Mouse (Mus musculus): Measurements from ENCODE around the gene Scn2a. TPM values are rescaled to one million over a fixed set of nuclear protein-coding genes. Genes with fewer than 3 reads are reported as not detected.

The Scn2a gene
- 4.9 and 6.2 TPM in 2 replicates for polyA plus RNA-seq (2015; fragmentation: Nextera tagmentation; extraction: Ambion mirVana)

DNA sequence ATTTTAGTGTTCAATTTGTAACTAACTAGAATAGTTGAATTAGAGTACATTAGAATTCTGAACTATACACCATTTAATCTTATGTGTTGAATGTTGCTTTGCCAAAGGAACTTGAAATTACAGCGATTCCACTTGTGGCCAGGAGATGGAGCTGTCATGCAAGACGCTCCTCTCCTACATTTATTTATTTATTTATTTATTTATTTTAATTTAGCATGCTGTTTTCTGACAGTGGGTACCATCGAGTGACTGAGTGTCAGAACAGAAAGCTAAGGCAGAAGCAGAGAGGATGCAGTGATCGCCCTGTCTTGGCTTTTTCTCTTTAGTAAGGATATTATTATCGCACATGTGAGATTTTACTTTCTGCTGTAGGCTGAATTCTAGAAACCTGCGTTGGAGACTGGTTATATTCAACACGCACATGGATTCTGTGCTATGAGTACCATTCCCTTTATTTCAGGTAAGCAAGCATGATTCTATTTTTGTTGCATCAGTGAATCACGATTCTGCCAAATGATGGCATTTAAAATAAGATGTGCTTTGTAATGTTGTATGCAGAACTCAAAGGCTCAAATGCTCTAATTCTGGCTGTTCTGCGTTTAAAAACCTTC lies at the start of gene Scn2a:
Gene Scn2a (plus strand): TSS at position 216 of the 611 bp plus-strand sequence.
- Histone ChIP-seq H3K27ac (no peak within 1 kb of the TSS), H3K4me1 (no peaks in the 10 kb centered on the region), H3K4me3 (no peak within 1 kb of the TSS), H3K9ac (no peak within 1 kb of the TSS), H3K9me3 (no peaks in the 10 kb centered on the region), H3K36me3 (no peaks in the 10 kb centered on the region), H3K4me2 (replicated peaks) (no peak within 1 kb of the TSS), H3K27me3 (no peaks in the 10 kb centered on the region)
- no peak for ATAC-seq (ENCODE audit: low FRiP score, low read depth)
- WGBS = 51% methylated on average over 9 of the region's 9 CpGs

DNA sequence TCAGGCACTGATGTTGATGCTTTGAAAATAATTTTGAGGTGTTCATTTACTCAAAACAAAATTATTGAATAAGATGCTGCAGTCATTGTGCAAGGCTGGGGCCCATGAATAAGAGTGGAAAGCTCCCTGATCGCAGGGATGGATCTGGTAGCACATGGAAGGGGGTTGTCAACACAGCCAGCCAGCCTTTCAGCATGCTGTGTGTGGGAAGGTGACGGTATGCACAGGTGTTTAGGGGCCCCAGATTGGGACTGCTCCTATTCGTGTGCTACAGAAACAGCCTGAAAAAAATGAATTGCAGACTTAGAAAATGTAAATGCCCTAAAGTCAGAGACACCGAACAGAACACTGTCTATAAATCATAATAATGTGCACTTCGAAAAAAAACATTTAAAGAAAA lies 32.9 kb upstream of the Scn2a start:
- no peak for ATAC-seq (ENCODE audit: low FRiP score, low read depth)
- Histone ChIP-seq H3K27ac (no peak overlapping the region), H3K27me3 (no peaks in the 10 kb centered on the region), H3K4me1 (no peaks in the 10 kb centered on the region), H3K9me3 (no peaks in the 10 kb centered on the region), H3K36me3 (no peaks in the 10 kb centered on the region), H3K4me2 (replicated peaks) (no peak overlapping the region), H3K9ac (no peak overlapping the region), H3K4me3 (no peak overlapping the region)
- whole genome bisulfite sequencing = 67% methylated on average over 5 of the region's 5 CpGs

DNA sequence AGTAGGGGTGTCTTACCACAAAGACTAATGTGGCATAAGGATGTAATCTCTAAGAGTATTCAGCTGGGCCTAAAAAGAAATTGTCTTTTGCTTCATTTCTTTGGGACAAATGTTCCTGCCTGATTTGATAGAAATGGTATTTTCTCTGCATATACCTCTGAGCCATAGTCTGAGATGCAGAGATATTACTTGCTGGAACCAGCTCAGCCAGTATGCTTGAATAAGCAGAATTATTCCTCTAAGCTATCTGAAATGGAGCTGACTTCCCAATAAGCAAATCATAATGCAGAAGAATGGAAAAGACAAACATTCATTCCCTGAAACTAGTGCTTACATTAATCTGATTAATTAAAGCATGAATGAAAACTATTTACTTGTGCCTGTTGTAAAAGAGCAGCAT lies 12.8 kb upstream of the Scn2a start:
- no peak for ATAC-seq (ENCODE audit: low FRiP score, low read depth)

DNA sequence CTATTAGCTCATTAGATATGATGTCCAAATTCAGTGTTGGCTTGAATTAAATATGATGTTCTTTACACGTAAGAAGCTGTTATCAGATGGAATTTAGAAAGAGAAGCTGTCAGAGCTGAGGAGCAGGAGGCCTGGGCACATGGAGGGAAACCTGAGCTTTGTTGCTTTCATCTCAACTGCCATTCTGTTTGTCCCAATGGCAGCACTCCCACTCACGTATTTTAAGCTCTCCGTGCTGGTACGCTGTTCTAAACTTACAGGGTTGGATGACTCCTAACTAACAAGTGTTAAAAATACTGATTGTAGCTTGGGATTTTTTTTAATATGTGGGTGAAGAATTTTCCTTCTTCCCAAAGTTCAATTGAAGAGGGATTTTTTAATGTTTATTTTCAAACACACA lies 8.7 kb upstream of the Scn2a start:
- no peak overlapping the region for H3K9ac ChIP-seq
- WGBS = 81% methylated on average over 4 of the region's 4 CpGs
- H3K4me3 ChIP-seq = no peak overlapping the region
- H3K27me3 ChIP-seq = no peaks in the 10 kb centered on the region
- ATAC-seq (ENCODE audit: low FRiP score, low read depth) = no peak
- H3K36me3 ChIP-seq = no peaks in the 10 kb centered on the region
- no peak overlapping the region for H3K27ac ChIP-seq
- H3K4me1 ChIP-seq = no peaks in the 10 kb centered on the region
- H3K9me3 ChIP-seq = no peaks in the 10 kb centered on the region
- no peak overlapping the region for H3K4me2 ChIP-seq (replicated peaks)

More for the DNA sequence above, 12.8 kb upstream of the Scn2a start:
- Histone ChIP-seq H3K9ac (no peak overlapping the region), H3K4me3 (no peak overlapping the region), H3K27me3 (no peaks in the 10 kb centered on the region), H3K9me3 (no peaks in the 10 kb centered on the region), H3K36me3 (no peaks in the 10 kb centered on the region), H3K4me2 (replicated peaks) (no peak overlapping the region), H3K27ac (no peak overlapping the region), H3K4me1 (no peaks in the 10 kb centered on the region)

DNA sequence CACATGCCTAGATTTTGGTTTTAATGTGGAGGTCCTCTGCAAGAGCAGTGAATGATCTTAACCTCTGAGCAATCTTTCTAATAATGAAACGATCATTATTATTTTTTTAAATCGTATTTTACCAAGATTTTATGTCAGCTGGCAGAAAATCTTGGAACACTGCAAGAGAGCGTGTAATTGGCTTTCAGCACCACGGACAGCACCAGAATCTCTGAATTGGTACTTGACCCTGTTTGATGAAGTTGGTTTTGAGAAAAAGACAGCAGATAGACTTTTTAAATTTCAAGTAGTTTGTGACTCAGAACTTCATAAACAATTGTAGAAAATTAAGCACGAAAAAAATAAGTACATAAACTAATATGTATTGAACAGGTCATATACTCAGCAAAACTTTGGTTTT lies 790 bp upstream of the Scn2a start:
- WGBS = 16% methylated on average over 5 of the region's 5 CpGs
- ATAC-seq (ENCODE audit: low FRiP score, low read depth) = no peak
- no peak overlapping the region for H3K9ac ChIP-seq
- H3K4me1 ChIP-seq = no peaks in the 10 kb centered on the region
- H3K4me3 ChIP-seq = no peak overlapping the region
- H3K27ac ChIP-seq = no peak overlapping the region
- no peaks in the 10 kb centered on the region for H3K9me3 ChIP-seq
- H3K27me3 ChIP-seq = no peaks in the 10 kb centered on the region
- H3K36me3 ChIP-seq = no peaks in the 10 kb centered on the region
- no peak overlapping the region for H3K4me2 ChIP-seq (replicated peaks)

DNA sequence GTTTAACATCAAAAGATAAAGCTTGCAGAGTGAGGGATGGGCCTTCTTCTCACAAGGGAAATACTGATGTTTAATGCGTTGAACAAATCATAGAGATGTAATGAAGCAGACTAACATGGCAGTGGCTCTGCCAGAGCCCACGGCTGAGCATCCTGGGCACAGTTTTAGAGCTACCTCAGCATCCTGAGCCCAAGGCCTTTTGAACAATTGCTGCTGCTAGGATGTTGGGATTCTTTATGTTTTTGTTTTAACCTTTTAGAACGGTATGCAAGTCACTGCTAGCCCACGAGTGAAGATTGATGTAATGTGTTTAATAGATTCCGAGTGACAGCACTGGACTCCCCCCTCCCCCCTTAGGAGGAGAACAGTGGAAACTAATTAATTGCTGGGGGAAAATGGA lies 683 bp downstream of the Scn2a start:
- H3K9me3 ChIP-seq = no peaks in the 10 kb centered on the region
- no peak for ATAC-seq (ENCODE audit: low FRiP score, low read depth)
- H3K27me3 ChIP-seq = no peaks in the 10 kb centered on the region
- H3K4me2 ChIP-seq (replicated peaks) = no peak overlapping the region
- H3K9ac ChIP-seq = no peak overlapping the region
- no peak overlapping the region for H3K4me3 ChIP-seq
- WGBS = 62% methylated on average over 5 of the region's 5 CpGs
- no peak overlapping the region for H3K27ac ChIP-seq
- H3K4me1 ChIP-seq = no peaks in the 10 kb centered on the region
- no peaks in the 10 kb centered on the region for H3K36me3 ChIP-seq

DNA sequence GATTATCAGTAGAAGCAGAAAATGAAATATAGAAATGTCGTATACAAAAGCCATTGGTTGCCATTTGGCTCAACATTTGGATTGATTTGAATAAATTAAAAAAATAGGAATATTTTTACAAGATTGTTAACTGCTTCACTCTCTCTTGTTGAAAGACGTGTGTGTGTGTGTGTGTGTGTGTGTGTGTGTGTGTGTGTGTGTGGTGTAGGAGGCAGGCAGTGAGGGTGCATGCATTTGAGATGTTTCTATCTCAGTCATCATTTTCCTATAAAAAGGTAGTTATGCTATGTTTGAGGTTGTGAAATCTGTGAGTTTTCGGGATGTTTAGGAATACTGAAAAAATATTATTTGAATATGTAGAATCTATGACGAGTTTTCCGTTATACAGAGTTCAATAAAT lies 1.3 kb downstream of the Scn2a start:
- Histone ChIP-seq H3K36me3 (no peaks in the 10 kb centered on the region), H3K27me3 (no peaks in the 10 kb centered on the region), H3K4me1 (no peaks in the 10 kb centered on the region), H3K4me3 (no peak overlapping the region), H3K4me2 (replicated peaks) (no peak overlapping the region), H3K9ac (no peak overlapping the region), H3K9me3 (no peaks in the 10 kb centered on the region), H3K27ac (no peak overlapping the region)
- 81% methylated on average over 5 of the region's 5 CpGs for WGBS
- ATAC-seq (ENCODE audit: low FRiP score, low read depth) = no peak

DNA sequence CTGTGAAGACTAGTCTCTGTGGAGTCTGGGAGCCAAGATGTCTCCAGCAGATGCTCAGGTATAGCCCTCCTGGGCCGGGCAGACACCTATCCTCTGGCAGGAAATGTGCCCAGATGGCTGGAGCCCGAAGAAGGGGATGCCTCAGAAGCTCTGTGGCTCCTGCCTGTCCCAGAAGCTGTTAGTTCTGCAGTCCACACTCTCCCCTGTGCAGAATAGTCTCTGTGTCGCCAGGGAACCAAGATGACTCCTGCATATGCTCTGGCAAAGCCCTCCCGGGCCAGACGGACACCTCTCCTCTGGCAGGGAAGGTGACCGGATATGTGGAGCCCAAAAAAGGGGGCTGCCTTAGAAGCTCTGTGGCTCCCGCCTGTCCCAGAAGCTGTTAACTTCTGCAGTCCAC lies 32.1 kb downstream of the Scn2a start:
- Histone ChIP-seq H3K4me1 (no peaks in the 10 kb centered on the region), H3K4me2 (replicated peaks) (no peak overlapping the region), H3K4me3 (no peak overlapping the region), H3K27me3 (no peaks in the 10 kb centered on the region), H3K9ac (no peak overlapping the region), H3K9me3 (no peaks in the 10 kb centered on the region), H3K36me3 (no peaks in the 10 kb centered on the region), H3K27ac (no peak overlapping the region)
- WGBS = 79% methylated on average over 7 of the region's 7 CpGs
- ATAC-seq (ENCODE audit: low FRiP score, low read depth) = no peak

DNA sequence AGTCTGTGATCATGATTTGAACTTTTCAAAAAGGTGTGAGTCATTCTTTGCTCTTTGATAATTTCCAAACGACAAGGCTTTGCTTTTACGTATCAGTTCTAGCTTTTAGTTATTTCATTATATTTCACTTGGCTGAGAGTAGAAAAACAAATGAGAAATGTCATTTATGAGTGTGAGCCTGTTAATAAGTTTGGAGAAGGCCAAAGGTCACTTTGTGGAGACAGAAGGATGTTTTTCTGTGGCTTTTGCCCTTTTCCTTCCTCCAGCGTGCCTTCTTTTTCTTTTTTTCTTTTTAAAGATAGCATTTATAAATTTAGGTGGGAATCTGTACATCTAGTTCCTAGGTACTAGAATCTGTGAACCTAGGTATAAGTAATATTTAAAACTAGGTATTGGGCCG lies 36.5 kb downstream of the Scn2a start:
- Histone ChIP-seq H3K36me3 (no peaks in the 10 kb centered on the region), H3K27ac (no peak overlapping the region), H3K9ac (no peak overlapping the region), H3K4me1 (no peaks in the 10 kb centered on the region), H3K9me3 (no peaks in the 10 kb centered on the region), H3K4me3 (no peak overlapping the region), H3K4me2 (replicated peaks) (no peak overlapping the region), H3K27me3 (no peaks in the 10 kb centered on the region)
- no peak for ATAC-seq (ENCODE audit: low FRiP score, low read depth)
- WGBS = 73% methylated on average over 4 of the region's 4 CpGs

DNA sequence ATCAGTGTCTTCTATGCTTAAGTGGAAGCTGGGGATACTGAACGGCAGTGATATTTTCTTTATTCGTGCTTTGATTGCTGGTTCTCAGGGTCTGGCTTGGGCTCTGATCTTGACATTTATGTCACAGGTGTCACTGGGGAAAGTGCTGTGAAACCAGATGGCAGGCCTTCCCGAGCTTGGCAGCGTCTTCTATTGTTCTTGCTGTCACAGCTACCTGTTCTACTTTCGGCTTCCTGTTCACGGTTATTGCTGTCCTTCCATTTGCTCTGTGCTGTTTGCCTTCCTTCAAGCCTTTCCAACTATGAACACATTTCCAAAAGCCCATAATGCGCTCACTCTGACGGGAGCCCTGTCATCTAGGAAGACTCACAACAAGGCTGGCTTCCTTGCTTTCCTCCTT lies 37.9 kb downstream of the Scn2a start:
- Histone ChIP-seq H3K27ac (no peak overlapping the region), H3K4me2 (replicated peaks) (no peak overlapping the region), H3K9ac (no peak overlapping the region), H3K4me3 (no peak overlapping the region), H3K36me3 (no peaks in the 10 kb centered on the region), H3K27me3 (no peaks in the 10 kb centered on the region), H3K9me3 (no peaks in the 10 kb centered on the region), H3K4me1 (no peaks in the 10 kb centered on the region)
- ATAC-seq (ENCODE audit: low FRiP score, low read depth) = no peak
- WGBS = 80% methylated on average over 8 of the region's 8 CpGs

DNA sequence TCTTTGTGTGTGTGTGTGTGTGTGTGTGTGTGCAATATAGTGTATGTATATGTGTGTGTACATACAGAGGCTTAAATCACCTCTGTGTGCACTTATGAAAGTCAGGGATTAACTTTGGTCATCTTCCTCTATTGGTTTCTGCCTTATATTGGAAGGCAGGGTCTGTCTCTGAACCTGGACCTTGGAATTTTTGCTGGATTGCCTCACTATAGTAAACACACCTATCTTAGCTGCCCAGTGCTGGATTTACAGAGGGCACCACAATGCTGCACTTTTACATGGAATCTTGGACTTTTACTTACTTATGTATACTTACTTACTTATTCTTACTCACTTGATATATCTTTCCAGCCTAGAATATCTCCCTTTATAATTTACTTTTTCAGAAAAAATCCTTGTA lies 43.3 kb downstream of the Scn2a start:
- Histone ChIP-seq H3K9ac (no peak overlapping the region), H3K4me2 (replicated peaks) (no peak overlapping the region), H3K36me3 (no peaks in the 10 kb centered on the region), H3K4me3 (no peak overlapping the region), H3K9me3 (no peaks in the 10 kb centered on the region), H3K4me1 (no peaks in the 10 kb centered on the region), H3K27ac (no peak overlapping the region), H3K27me3 (no peaks in the 10 kb centered on the region)
- ATAC-seq (ENCODE audit: low FRiP score, low read depth) = no peak

DNA sequence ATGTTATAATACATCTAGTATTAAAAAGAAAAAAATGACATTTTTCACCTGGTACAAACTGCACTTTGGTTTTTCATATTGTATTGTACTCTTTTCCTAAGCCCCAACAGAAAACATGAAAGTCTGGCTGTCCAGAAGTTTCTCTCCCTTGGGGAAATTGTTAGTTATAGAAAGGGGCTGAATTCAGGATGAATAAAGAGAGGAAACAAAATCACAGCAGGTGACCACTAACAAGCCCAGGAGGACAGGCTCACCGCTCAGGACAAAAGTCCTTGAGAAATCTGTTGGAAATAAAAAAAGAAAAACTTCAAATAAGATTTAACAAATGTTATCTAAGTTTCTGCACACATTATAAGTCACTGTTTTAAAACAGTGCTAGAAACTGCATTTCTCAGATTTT lies 43.9 kb downstream of the Scn2a start:
- Histone ChIP-seq H3K36me3 (no peaks in the 10 kb centered on the region), H3K9me3 (no peaks in the 10 kb centered on the region), H3K27ac (no peak overlapping the region), H3K4me2 (replicated peaks) (no peak overlapping the region), H3K27me3 (no peaks in the 10 kb centered on the region), H3K4me3 (no peak overlapping the region), H3K9ac (no peak overlapping the region), H3K4me1 (no peaks in the 10 kb centered on the region)
- ATAC-seq (ENCODE audit: low FRiP score, low read depth) = no peak
- 44% methylated on average over 1 of the region's 1 CpGs for WGBS

DNA sequence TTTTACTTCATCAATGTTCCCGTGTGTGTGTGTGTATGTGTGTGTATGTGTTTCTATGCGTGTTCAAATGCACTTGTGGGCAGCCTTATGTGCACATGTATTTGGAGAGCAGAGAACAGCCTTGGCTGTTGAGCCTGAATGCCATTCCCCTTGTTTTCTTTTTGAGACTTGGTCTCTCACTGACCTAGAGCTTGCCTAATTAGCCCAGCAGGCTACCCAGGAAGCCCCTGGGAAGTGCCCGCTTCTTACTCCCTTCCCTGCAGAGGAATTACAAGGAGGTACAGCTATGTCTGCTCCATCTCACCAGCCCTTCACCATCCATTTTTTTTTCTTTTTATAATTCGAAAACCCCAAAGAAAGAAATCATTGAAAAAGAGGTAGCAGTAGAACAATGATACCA lies 44.6 kb downstream of the Scn2a start:
- no peaks in the 10 kb centered on the region for H3K9me3 ChIP-seq
- H3K9ac ChIP-seq = no peak overlapping the region
- no peak overlapping the region for H3K4me3 ChIP-seq
- H3K4me1 ChIP-seq = no peaks in the 10 kb centered on the region
- no peak overlapping the region for H3K4me2 ChIP-seq (replicated peaks)
- no peaks in the 10 kb centered on the region for H3K36me3 ChIP-seq
- WGBS = 43% methylated on average over 4 of the region's 4 CpGs
- no peaks in the 10 kb centered on the region for H3K27me3 ChIP-seq
- no peak for ATAC-seq (ENCODE audit: low FRiP score, low read depth)
- H3K27ac ChIP-seq = no peak overlapping the region

All from limb, embryonic 13.5 days (tissue).